Mouse (Mus musculus) gastrocnemius, postnatal 14 days (tissue): ENCODE data around the gene Vmn1r183. TPM values are rescaled to one million over a fixed set of nuclear protein-coding genes. Genes with fewer than 3 reads are reported as not detected.
"Not testable (repeated sequence)": the region's sequence is repeated elsewhere in the genome, so short reads cannot be mapped to it uniquely, and the experiment has no call there.

Experiments used
- DNase-seq: peaks from one replicate; pipeline ENCODE4 v3.0.0; 2021; ENCODE audit warnings: mixed read lengths
- intact Hi-C: fragments of 180-260 bp; cut with DNase I; formaldehyde crosslinking; loops from one replicate; pipeline ENCODE4 v1.15.1; 2025; ENCODE audit warnings: low total_unique reads
- long read RNA-seq, 2 experiments: library from polyadenylated mRNA; stranded (forward); transcript quantifications; one replicate each; pipeline ENCODE4 v2.0.0; 2021
- total RNA-seq, 2 experiments: library from RNA; stranded (reverse); gene quantifications; 2 replicates each; pipeline ENCODE4 v1.2.3; 2021

Gene Vmn1r183
- total RNA-seq = not detected
- long read RNA-seq, experiment 1 = 0 reads
- long read RNA-seq, experiment 2 = 0 reads

DNA sequence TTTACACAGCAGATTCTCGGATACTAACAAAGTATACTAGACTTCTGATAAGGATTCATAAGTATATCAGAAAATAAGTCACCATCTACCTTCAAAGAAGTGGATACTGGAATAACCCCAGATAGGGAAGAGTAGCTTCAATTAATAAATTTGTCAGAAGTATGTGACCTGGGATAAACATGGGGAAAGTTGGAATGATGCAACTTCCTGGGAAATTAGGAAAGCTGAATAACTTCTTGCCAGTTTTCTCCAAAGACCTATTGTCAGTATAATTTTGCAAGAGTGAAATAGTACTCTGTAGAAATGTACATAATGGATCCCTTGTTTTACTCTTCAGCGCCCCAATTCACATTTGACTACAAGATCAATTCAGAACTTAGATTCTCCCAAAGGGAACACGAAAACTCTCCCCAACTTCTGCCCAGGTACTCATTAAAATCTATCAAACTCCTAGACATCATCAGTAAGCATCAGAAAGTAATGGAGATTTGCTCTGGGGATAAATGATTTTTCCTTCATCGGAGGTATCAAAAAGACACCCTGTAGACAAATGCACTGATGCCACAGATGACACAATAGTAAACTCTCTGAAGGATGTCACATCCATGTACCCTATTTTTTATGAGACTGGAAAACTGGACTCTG lies at the start of gene Vmn1r183:
Gene Vmn1r183, plus strand, starts transcription at position 595 of the 645 bp plus-strand sequence.
- no peak for DNase-seq
- intact Hi-C loops = no loop called here

- intact Hi-C loops, DNase-seq: not testable (repeated sequence)
Observed at GRCm38 (mm10) chr7:24074424-24074823, 21.4 kb downstream of the Vmn1r183 start.

DNA sequence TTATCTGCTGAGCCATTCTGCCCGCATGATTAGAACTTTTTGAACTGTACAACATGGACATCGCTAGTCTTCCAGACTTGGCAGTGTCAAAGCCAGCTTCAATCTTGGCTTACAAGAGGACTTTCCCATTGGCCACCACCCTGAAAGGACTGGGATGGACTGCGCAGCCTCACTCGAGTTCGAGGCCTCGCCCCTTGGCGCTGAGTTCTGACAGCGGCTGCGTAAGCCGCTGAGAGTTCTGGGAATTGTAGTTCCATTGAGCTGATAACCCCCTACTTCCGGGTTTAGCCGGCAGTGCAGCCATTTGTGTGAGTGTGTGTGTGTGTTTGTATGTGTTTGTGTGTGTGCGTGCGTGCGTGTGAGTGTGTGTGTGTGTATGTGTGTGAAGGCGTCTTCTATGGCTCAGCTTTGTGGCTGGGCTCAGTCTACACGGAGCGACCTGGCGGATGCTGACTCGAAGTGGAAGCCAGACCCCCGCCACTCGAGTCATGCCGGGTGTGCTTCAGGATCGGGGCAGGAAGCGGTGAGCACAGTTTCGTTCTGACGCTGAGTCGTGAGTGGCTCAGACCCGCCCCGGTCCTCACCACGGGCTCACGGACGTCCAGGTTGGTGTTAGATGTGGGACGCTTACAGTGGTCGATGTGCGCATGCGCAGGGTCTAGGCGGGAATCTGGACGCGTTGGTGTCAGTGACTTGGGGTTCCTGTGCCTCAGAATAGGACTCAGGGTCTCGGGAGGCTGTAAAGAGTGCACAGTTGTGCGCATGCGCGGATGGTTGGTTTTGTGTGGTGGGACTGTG lies 28.8 kb downstream of the Vmn1r183 start, which contains the start of gene Zfp180:
Gene Zfp180, plus strand, starts transcription at position 291 of the 798 bp plus-strand sequence.
- intact Hi-C loops = no loop called here
- DNase-seq = peak; percentile 95

GRCm38 (mm10) chr7:24082457-24083235 lies 29.6 kb downstream of the Vmn1r183 start:
- intact Hi-C loops = no loop called here
- DNase-seq = no peak

DNA sequence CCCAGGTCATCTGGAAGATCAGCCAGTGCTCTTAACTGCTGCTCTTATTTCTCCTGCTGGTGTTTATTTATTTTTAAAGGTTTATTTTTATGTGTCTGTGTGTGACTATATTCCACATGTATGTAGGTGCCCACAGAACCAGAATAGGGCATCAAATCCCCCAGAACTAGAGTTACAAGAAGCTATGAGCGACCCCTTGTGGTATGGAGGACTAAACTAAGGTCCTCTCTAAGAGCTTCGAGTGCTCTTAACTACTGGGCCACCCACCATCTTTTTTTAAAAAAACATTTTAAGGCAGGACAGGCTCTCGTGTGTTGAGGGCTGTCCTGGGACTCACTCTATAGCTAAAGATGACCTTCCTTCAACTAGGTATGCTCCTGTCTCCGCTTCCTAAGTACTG lies 33.8 kb downstream of the Vmn1r183 start:
- no peak for DNase-seq
- intact Hi-C loops = no loop called here

DNA sequence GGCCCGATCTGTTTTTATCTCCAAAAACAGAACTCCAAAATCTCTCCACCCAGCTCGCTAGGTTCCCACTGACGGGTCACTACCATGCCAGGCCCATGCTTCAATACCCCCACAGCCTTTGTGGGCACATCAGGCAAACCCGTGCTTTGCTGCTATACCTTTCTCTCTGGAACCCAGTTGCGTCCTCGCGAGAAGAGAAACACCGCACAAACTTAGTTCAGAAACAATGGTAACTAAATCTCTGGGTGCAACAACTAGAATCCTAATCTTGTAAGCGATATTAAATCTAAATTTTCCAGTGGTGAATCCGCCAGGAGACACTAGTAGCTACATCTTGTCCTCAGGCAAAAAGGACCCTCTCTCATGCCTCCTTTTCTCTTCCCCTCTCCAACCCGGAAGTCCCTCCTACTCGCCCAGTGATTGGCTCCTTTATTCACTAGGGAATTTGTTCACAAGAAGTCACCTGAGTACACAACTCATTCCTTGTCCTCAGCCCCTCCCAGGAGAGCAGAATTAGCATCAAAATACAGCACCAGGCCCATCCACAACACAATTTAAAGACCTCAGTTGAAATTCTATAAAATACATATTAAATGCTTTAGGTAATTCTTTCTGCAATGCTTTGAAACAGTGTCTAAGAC lies 34.6 kb downstream of the Vmn1r183 start:
- no peak for DNase-seq
- intact Hi-C loops = no loop called here

DNA sequence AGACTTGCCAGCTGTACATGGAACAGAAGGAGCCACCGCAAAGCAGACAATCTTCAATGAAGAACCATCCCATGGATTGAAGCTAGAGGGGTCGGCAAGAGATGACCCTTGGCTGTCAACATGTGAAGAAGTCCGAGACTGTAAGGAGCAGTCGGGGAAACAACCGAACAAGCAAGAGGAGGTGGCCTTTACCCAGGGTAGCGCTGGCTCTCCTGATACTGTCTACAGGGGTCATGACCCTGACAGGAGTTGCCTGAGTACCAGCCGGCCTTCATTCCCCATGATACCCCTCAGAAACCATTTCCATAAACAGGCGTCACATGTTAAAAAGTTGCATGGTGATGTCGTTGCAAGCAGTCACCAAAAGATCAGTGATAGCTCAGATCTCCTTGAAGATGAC lies 51.3 kb downstream of the Vmn1r183 start:
- no peak for DNase-seq
- intact Hi-C loops = no loop called here

DNA sequence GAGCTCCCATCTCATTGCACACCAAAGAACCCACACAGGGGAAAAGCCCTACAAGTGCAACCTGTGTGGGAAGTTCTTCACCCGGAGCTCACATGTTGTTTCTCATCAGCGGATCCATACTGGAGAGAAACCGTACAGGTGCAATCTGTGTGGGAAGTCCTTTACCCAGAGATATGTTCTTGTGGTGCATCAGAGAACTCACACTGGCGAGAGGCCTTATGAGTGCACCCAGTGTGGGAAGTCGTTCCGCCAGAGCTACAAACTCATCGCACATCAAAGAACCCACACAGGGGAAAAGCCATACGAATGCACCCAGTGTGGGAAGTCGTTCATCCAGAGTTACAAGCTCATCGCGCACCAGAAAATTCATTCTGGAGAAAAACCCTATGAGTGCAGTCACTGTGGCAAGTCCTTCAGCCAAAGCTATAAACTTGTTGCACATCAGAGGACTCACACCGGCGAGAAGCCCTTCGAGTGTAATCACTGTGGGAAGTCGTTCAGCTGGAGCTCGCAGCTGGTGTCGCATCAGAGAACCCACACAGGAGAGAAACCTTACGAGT lies 52.2 kb downstream of the Vmn1r183 start:
- intact Hi-C loops = no loop called here
- DNase-seq = no peak

- DNase-seq = no peak
- intact Hi-C loops = no loop called here
Observed at GRCm38 (mm10) chr7:24110839-24111238, 57.8 kb downstream of the Vmn1r183 start.

GRCm38 (mm10) chr7:24111772-24112155 lies 58.7 kb downstream of the Vmn1r183 start:
- DNase-seq = no peak
- intact Hi-C loops = no loop called here

GRCm38 (mm10) chr7:24112156-24112856 lies 59.3 kb downstream of the Vmn1r183 start, which contains the start of gene Zfp112:
Zfp112 (plus strand) TSS chr7:24112314.
- intact Hi-C loops = no loop called here
- DNase-seq = peak; percentile 79

DNA sequence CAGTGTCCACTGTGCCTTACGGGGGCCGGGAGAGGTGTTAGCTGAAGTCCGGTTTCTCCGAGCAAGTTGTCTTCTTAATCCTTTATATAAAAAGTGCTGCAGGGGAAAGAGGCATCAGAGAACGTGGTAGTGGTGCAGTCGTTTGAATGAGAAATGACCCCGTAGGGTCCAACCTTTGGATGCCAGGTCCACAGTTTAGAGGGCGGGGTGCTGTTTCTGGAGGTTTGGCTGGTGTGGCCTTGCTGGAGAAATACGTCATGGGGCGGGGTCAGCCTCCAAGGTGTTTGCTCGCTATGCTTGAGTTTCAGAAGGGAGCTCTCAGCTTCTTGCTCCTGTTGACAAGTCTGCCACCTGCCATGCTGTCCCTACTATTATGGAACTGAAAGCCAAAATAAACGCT lies 59.9 kb downstream of the Vmn1r183 start:
- intact Hi-C loops = no loop called here
- peak; percentile 48 for DNase-seq

Other genes with a start within 250 kb of the Vmn1r183 start
- not detected for gene Vmn1r175, start 242.6 kb upstream of the Vmn1r183 start, total RNA-seq
- not detected for gene Vmn1r176, start 215.9 kb upstream of the Vmn1r183 start, total RNA-seq
- not detected for gene Vmn1r177, start 186.8 kb upstream of the Vmn1r183 start, total RNA-seq
- gene Vmn1r178, start 161.2 kb upstream of the Vmn1r183 start, total RNA-seq = not detected
- gene Vmn1r179, start 126.3 kb upstream of the Vmn1r183 start, total RNA-seq = not detected
- not detected for gene Vmn1r180, start 102.6 kb upstream of the Vmn1r183 start, total RNA-seq
- not detected for gene Vmn1r181, start 78.6 kb upstream of the Vmn1r183 start, total RNA-seq
- gene V1rd19, start 51.6 kb upstream of the Vmn1r183 start, total RNA-seq = not detected
- 1 to 10 TPM; 5.8 to 6.0 TPM for gene Zfp180, start 28.7 kb downstream of the Vmn1r183 start, total RNA-seq
- gene Zfp112, start 59.1 kb downstream of the Vmn1r183 start, total RNA-seq = 1 to 10 TPM; 2.7 to 3.5 TPM
- 1 to 10 TPM; 3.8 to 4.0 TPM for gene Zfp235, start 80.9 kb downstream of the Vmn1r183 start, total RNA-seq
- gene Zfp114, start 121.8 kb downstream of the Vmn1r183 start, total RNA-seq = under 1 TPM in 1 of 2 experiments, not detected in 1; 0.51 TPM
- gene Zfp111, start 158.2 kb downstream of the Vmn1r183 start, total RNA-seq = 1 to 10 TPM; 3.6 to 4.7 TPM
- 1 to 10 TPM; 1.5 to 1.7 TPM for gene Zfp109, start 184.3 kb downstream of the Vmn1r183 start, total RNA-seq
- gene Zfp108, start 201.5 kb downstream of the Vmn1r183 start, total RNA-seq = 1 to 10 TPM; 1.4 TPM
- 1 to 10 TPM; 3.0 to 3.7 TPM for gene Zfp93, start 217.2 kb downstream of the Vmn1r183 start, total RNA-seq
- 1 to 10 TPM; 2.6 to 3.8 TPM for gene Zfp61, start 248.0 kb downstream of the Vmn1r183 start, total RNA-seq